In the genomic region with DNA sequence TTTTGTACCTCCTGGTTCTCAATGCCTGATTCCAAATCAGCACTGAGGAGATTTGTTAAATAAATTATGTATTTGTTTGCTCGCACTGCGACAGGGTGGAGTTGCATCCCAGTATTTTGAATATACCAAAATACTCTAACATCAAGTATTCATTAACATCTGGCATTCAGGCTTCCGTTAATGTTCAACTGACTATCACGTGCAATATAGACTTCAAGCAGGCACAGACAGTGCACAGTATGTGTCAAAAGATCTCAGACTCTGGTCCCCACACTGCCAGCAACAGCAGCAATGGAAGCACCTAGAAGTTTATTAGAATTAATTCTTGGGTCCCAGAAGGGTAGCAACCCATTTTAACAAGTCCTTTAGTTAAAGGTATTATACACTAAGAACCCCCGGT, we compare ENCODE assay signal across 19 mouse cellular contexts. TPM values are rescaled to one million over a fixed set of nuclear protein-coding genes. Genes with fewer than 3 reads are reported as not detected.
DNase-seq lines count a peak whose midpoint lies in the region; ATAC-seq and TF ChIP-seq lines count a peak whose summit lies in the region.
"Had no signal": no experiment of that assay in that cellular context is flagged by ENCODE, and none has a peak within 500 bp of the region (broad histone marks: within the 10 kb centered on the region; RNA-seq: fewer than 3 reads in every experiment).

No protein-coding gene starts in this region.

- H3K4me2 ChIP-seq in liver, embryonic 12.5 days = no peak overlapping the region
- no peak overlapping the region for H3K4me2 ChIP-seq in kidney, embryonic 16.5 days (replicated peaks; ENCODE audit: low read depth, low read length)
- H3K4me2 ChIP-seq in midbrain, postnatal 0 days (ENCODE audit: low read depth, low read length, poor library complexity, severe bottlenecking) = no peak overlapping the region
- no peak overlapping the region for H3K4me2 ChIP-seq in hindbrain, embryonic 16.5 days (ENCODE audit: low read length)
- H3K4me2 ChIP-seq: embryonic facial prominence, embryonic 12.5 days; forebrain, embryonic 13.5 days; heart, embryonic 12.5 days had no signal

- H3K36me3 ChIP-seq in liver, adult 2 months (ENCODE audit: control insufficient read depth, insufficient read depth, low read length) = no peaks in the 10 kb centered on the region
- no peaks in the 10 kb centered on the region for H3K36me3 ChIP-seq in liver, embryonic 12.5 days
- H3K36me3 ChIP-seq in kidney, embryonic 16.5 days (ENCODE audit: insufficient read depth, low read length) = no peaks in the 10 kb centered on the region
- H3K36me3 ChIP-seq in midbrain, postnatal 0 days (ENCODE audit: insufficient read depth, low read length) = no peaks in the 10 kb centered on the region
- no peaks in the 10 kb centered on the region for H3K36me3 ChIP-seq in hindbrain, embryonic 16.5 days (ENCODE audit: control insufficient read depth, insufficient read depth, low read length)
- H3K36me3 ChIP-seq: embryonic facial prominence, embryonic 12.5 days; heart, embryonic 12.5 days; hindbrain, embryonic 10.5 days had no signal

- H3K27ac ChIP-seq in liver, adult 2 months (replicated peaks; ENCODE audit: insufficient read depth, low read depth, low read length) = no peak overlapping the region
- no peak overlapping the region for H3K27ac ChIP-seq in liver, embryonic 12.5 days
- no peak overlapping the region for H3K27ac ChIP-seq in kidney, embryonic 16.5 days (ENCODE audit: low read length)
- H3K27ac ChIP-seq in midbrain, postnatal 0 days (ENCODE audit: low read depth, low read length) = no peak overlapping the region
- H3K27ac ChIP-seq in hindbrain, embryonic 16.5 days (ENCODE audit: low read depth, low read length) = no peak overlapping the region
- H3K27ac ChIP-seq: embryonic facial prominence, embryonic 12.5 days; forebrain, embryonic 13.5 days; heart, adult 2 months; hindbrain, embryonic 10.5 days had no signal

- H3K27me3 ChIP-seq in liver, adult 2 months (ENCODE audit: control insufficient read depth, insufficient read depth, low read length) = no peaks in the 10 kb centered on the region
- H3K27me3 ChIP-seq in liver, embryonic 12.5 days (replicated peaks) = no peaks in the 10 kb centered on the region; the same call in 1 of the 2 replicates
- H3K27me3 ChIP-seq in kidney, embryonic 16.5 days (ENCODE audit: insufficient read depth, low read length) = no peaks in the 10 kb centered on the region
- no peaks in the 10 kb centered on the region for H3K27me3 ChIP-seq in midbrain, postnatal 0 days (ENCODE audit: insufficient read depth, low read length)
- H3K27me3 ChIP-seq in hindbrain, embryonic 16.5 days (replicated peaks; ENCODE audit: control insufficient read depth, insufficient read depth, low read length) = no peaks in the 10 kb centered on the region
- H3K27me3 ChIP-seq: embryonic facial prominence, embryonic 12.5 days; forebrain, embryonic 13.5 days; heart, embryonic 12.5 days had no signal

- no peak for TF ChIP-seq POLR2A in liver, adult 2 months (IDR thresholded peaks at IDR 0.05; ENCODE audit: extremely low read depth, insufficient read depth, low read length)

- 60% methylated on average over 5 of the region's 5 CpGs for WGBS in liver, adult 2 months
- WGBS in liver, embryonic 12.5 days (ENCODE audit: insufficient replicate concordance) = 74% methylated on average over 5 of the region's 5 CpGs
- WGBS in kidney, embryonic 16.5 days = 82% methylated on average over 5 of the region's 5 CpGs
- WGBS in midbrain, postnatal 0 days = 96% methylated on average over 5 of the region's 5 CpGs
- WGBS in hindbrain, embryonic 16.5 days = 89% methylated on average over 5 of the region's 5 CpGs

- no peak overlapping the region for H3K4me3 ChIP-seq in liver, adult 2 months (ENCODE audit: insufficient read depth, low read depth, low read length)
- no peak overlapping the region for H3K4me3 ChIP-seq in liver, embryonic 12.5 days
- no peak overlapping the region for H3K4me3 ChIP-seq in kidney, embryonic 16.5 days (ENCODE audit: low read length)
- no peak overlapping the region for H3K4me3 ChIP-seq in midbrain, postnatal 0 days (ENCODE audit: low read depth, low read length)
- no peak overlapping the region for H3K4me3 ChIP-seq in hindbrain, embryonic 16.5 days (ENCODE audit: low read length)
- H3K4me3 ChIP-seq: embryonic facial prominence, embryonic 12.5 days; forebrain, embryonic 13.5 days; heart, adult 2 months; heart, embryonic 12.5 days; hindbrain, embryonic 10.5 days had no signal

- no peak for TF ChIP-seq CTCF in liver, adult 2 months (IDR thresholded peaks at IDR 0.05; ENCODE audit: low read depth, low read length)
- no peak for TF ChIP-seq CTCF in midbrain, postnatal 0 days (IDR thresholded peaks at IDR 0.05)

- no peak overlapping the region for H3K9ac ChIP-seq in liver, adult 2 months (ENCODE audit: low read depth, low read length)
- H3K9ac ChIP-seq in liver, embryonic 12.5 days = no peak overlapping the region
- H3K9ac ChIP-seq in kidney, embryonic 16.5 days (replicated peaks; ENCODE audit: low read length) = no peak overlapping the region
- no peak overlapping the region for H3K9ac ChIP-seq in midbrain, postnatal 0 days (replicated peaks; ENCODE audit: low read length, poor library complexity, severe bottlenecking)
- no peak overlapping the region for H3K9ac ChIP-seq in hindbrain, embryonic 16.5 days (ENCODE audit: low read depth, low read length)
- H3K9ac ChIP-seq: embryonic facial prominence, embryonic 12.5 days; forebrain, embryonic 13.5 days; forebrain, postnatal 0 days; heart, embryonic 12.5 days had no signal

- DNase-seq in kidney, adult 18-20 months = peak; percentile 29
- DNase-seq in kidney, postnatal 10 days = no peak
- peak; percentile 61 for DNase-seq in liver, adult 2 months (ENCODE audit: extremely low read depth, low read depth, low spot score)
- no peak for DNase-seq in midbrain, postnatal 0 days (ENCODE audit: low spot score)
- DNase-seq in cerebellum, postnatal 4 days (ENCODE audit: low spot score in 2 of 2) = no peak
- DNase-seq: adrenal gland, postnatal 10 days; cerebellum, adult 11 months; cerebellum, adult 8-10 months; cerebellum, postnatal 14 days; forebrain, postnatal 0 days; gastrocnemius, postnatal 14 days; heart, adult 2 months had no signal

- no peak for ATAC-seq in liver, embryonic 12.5 days
- peak; percentile 77; the same call in 1 of the 2 replicates for ATAC-seq in kidney, embryonic 16.5 days (ENCODE audit: low FRiP score, low TSS enrichment)
- ATAC-seq in midbrain, postnatal 0 days (ENCODE audit: low FRiP score) = no peak
- no peak for ATAC-seq in hindbrain, embryonic 16.5 days
- ATAC-seq: forebrain, embryonic 13.5 days; forebrain, postnatal 0 days had no signal

- no peaks in the 10 kb centered on the region for H3K4me1 ChIP-seq in liver, adult 2 months (ENCODE audit: control insufficient read depth, insufficient read depth, low read length)
- H3K4me1 ChIP-seq in liver, embryonic 12.5 days = no peaks in the 10 kb centered on the region
- no peaks in the 10 kb centered on the region for H3K4me1 ChIP-seq in kidney, embryonic 16.5 days (ENCODE audit: insufficient read depth, low read length)
- H3K4me1 ChIP-seq in midbrain, postnatal 0 days (ENCODE audit: insufficient read depth, low read length) = 0 out of 2 replicates have a peak, but pooled peaks cover 2% of the 10 kb centered on the region
- no peaks in the 10 kb centered on the region; the same call in 1 of the 2 replicates for H3K4me1 ChIP-seq in hindbrain, embryonic 16.5 days (ENCODE audit: control insufficient read depth, insufficient read depth, low read depth, low read length)
- H3K4me1 ChIP-seq: embryonic facial prominence, embryonic 12.5 days; hindbrain, embryonic 10.5 days had no signal

- H3K9me3 ChIP-seq in liver, embryonic 12.5 days (replicated peaks) = no peaks in the 10 kb centered on the region
- H3K9me3 ChIP-seq in kidney, embryonic 16.5 days (ENCODE audit: low read length) = no peaks in the 10 kb centered on the region
- H3K9me3 ChIP-seq in midbrain, postnatal 0 days (ENCODE audit: low read length) = no peaks in the 10 kb centered on the region
- H3K9me3 ChIP-seq in hindbrain, embryonic 16.5 days (ENCODE audit: control insufficient read depth, low read length) = no peaks in the 10 kb centered on the region
- H3K9me3 ChIP-seq: embryonic facial prominence, embryonic 12.5 days; forebrain, embryonic 13.5 days; heart, embryonic 12.5 days; hindbrain, embryonic 10.5 days had no signal

- H3K79me2 ChIP-seq in liver, adult 2 months (ENCODE audit: control insufficient read depth, insufficient read depth, low read length) = no peaks in the 10 kb centered on the region

RNA-seq across cellular contexts. Expression of gene Atp1b1, which starts 13.5 kb away (rescaled TPM):
- total RNA-seq in liver, adult 2 months (2014; rRNA removed) = 30.5 and 39.1 TPM in 2 replicates
- polyA plus RNA-seq in liver, adult 2 months (2012; rRNA removed) = 22.4 and 26.0 TPM in 2 replicates
- polyA plus RNA-seq in liver, embryonic 12.5 days (2016; fragmentation: Nextera tagmentation; extraction: Ambion mirVana) = 11.4 and 12.8 TPM in 2 replicates
- polyA plus RNA-seq in kidney, embryonic 16.5 days (2015; fragmentation: Nextera tagmentation; extraction: Ambion mirVana) = 232 and 240 TPM in 2 replicates
- total RNA-seq in midbrain, postnatal 0 days (2014; rRNA removed) = 328 and 361 TPM in 2 replicates
- polyA plus RNA-seq in midbrain, postnatal 0 days (2015; fragmentation: Nextera tagmentation; extraction: Ambion mirVana) = 530 and 541 TPM in 2 replicates
- polyA plus RNA-seq in hindbrain, embryonic 16.5 days (2015; fragmentation: Nextera tagmentation; extraction: Ambion mirVana) = 383 and 485 TPM in 2 replicates

Comparison
In these comparisons a context has a peak if more than half of its experiments do, and no peak if none do; other contexts are left out.
1. DNase-seq: peak in kidney, adult 18-20 months (single experiment) and liver, adult 2 months (single experiment); none in kidney, postnatal 10 days (single experiment), midbrain, postnatal 0 days (single experiment) and cerebellum, postnatal 4 days (0 of 2).